In the genomic region with DNA sequence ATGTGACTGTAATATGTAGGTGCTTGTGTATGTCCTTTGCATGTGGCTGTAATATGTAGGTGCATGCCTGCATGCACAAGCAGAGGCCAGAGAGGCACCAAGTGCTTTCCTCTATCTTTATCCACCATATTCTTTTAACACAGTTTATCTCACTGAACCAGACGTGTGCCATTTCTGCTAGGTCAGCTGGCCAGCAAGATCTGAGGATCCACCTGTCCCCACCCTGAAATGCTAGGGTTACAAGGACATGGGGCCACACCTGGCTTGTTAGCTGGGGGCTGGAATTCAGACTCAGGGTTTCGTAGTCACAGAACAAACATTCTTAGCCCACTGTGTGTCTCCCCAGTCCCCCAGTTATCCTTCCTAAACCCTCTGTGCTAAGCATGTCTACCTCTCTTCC, we compare ENCODE assay signal across 17 mouse cellular contexts. TPM values are rescaled to one million over a fixed set of nuclear protein-coding genes. Genes with fewer than 3 reads are reported as not detected.
DNase-seq lines count a peak whose midpoint lies in the region; ATAC-seq and TF ChIP-seq lines count a peak whose summit lies in the region.
"Had no signal": no experiment of that assay in that cellular context is flagged by ENCODE, and none has a peak within 500 bp of the region (broad histone marks: within the 10 kb centered on the region; RNA-seq: fewer than 3 reads in every experiment).

No protein-coding gene starts in this region.

- no peak overlapping the region for H3K4me3 ChIP-seq in hindbrain, embryonic 12.5 days
- no peak overlapping the region for H3K4me3 ChIP-seq in hindbrain, embryonic 11.5 days (ENCODE audit: low read depth, low read length)
- peak overlapping the region; percentile 37; the same call in 1 of the 2 replicates for H3K4me3 ChIP-seq in G1E (ENCODE audit: low read depth, low read length)
- H3K4me3 ChIP-seq in erythroblast, embryonic 14.5 days (replicated peaks): peak overlapping the region; percentile 51
- H3K4me3 ChIP-seq: gastrocnemius, adult 2 months; limb, embryonic 13.5 days had no signal

- no peak for TF ChIP-seq CTCF in G1E (IDR thresholded peaks at IDR 0.05; ENCODE audit: low read depth, low read length)

- ATAC-seq in hindbrain, embryonic 12.5 days (ENCODE audit: low FRiP score): no peak
- no peak for ATAC-seq in hindbrain, embryonic 11.5 days (ENCODE audit: low FRiP score)
- ATAC-seq in G1E (ENCODE audit: extremely low read depth, insufficient number of reproducible peaks, low FRiP score, poor library complexity, severe bottlenecking): peak; percentile 86
- ATAC-seq in megakaryocyte-erythroid progenitor cell, adult 5-6 weeks (replicated peaks; ENCODE audit: low FRiP score, low TSS enrichment, poor library complexity, severe bottlenecking): peak; percentile 76
- ATAC-seq: midbrain, embryonic 16.5 days had no signal

- no peaks in the 10 kb centered on the region for H3K27me3 ChIP-seq in hindbrain, embryonic 12.5 days
- no peaks in the 10 kb centered on the region for H3K27me3 ChIP-seq in hindbrain, embryonic 11.5 days (ENCODE audit: control insufficient read depth, insufficient read depth, low read length)
- peaks cover 4% of the 10 kb centered on the region; the same call in 1 of the 2 replicates for H3K27me3 ChIP-seq in G1E (ENCODE audit: insufficient read depth, low read length)
- H3K27me3 ChIP-seq in erythroblast, embryonic 14.5 days (ENCODE audit: control insufficient read depth): no peaks in the 10 kb centered on the region
- H3K27me3 ChIP-seq: limb, embryonic 13.5 days had no signal

- 0 out of 2 replicates have a peak overlapping the region, but pooled peaks have one; percentile 1 for H3K27ac ChIP-seq in hindbrain, embryonic 12.5 days
- no peak overlapping the region for H3K27ac ChIP-seq in hindbrain, embryonic 11.5 days (ENCODE audit: low read depth, low read length)
- H3K27ac ChIP-seq: gastrocnemius, adult 2 months; limb, embryonic 13.5 days had no signal

- no peaks in the 10 kb centered on the region for H3K9me3 ChIP-seq in hindbrain, embryonic 12.5 days (replicated peaks)
- no peaks in the 10 kb centered on the region for H3K9me3 ChIP-seq in hindbrain, embryonic 11.5 days (ENCODE audit: control insufficient read depth, low read length)
- no peaks in the 10 kb centered on the region for H3K9me3 ChIP-seq in G1E (replicated peaks)
- no peaks in the 10 kb centered on the region for H3K9me3 ChIP-seq in erythroblast, embryonic 14.5 days (ENCODE audit: control insufficient read depth, low read length)
- H3K9me3 ChIP-seq: limb, embryonic 13.5 days had no signal

- no peak overlapping the region for H3K4me2 ChIP-seq in hindbrain, embryonic 12.5 days (replicated peaks)
- no peak overlapping the region for H3K4me2 ChIP-seq in hindbrain, embryonic 11.5 days (replicated peaks; ENCODE audit: low read depth, low read length)
- H3K4me2 ChIP-seq: limb, embryonic 13.5 days had no signal

- DNase-seq in hindbrain, embryonic 11.5 days (ENCODE audit: low spot score): no peak
- DNase-seq in G1E (ENCODE audit: low spot score): peak; percentile 24
- DNase-seq in kidney, postnatal 36 days: no peak
- no peak for DNase-seq in adrenal gland, postnatal 10 days
- no peak for DNase-seq in cerebellum, adult 8-10 months
- DNase-seq: adrenal gland, postnatal 14 days; cerebellum, adult 9-10 months; gastrocnemius, adult 2 months; heart, postnatal 10 days; kidney, adult 8-10 months had no signal

- H3K4me1 ChIP-seq in hindbrain, embryonic 12.5 days: peaks cover 5% of the 10 kb centered on the region; the same call in 1 of the 2 replicates
- H3K4me1 ChIP-seq in hindbrain, embryonic 11.5 days (replicated peaks; ENCODE audit: control insufficient read depth, insufficient read depth, low read length): no peaks in the 10 kb centered on the region
- H3K4me1 ChIP-seq in G1E (ENCODE audit: insufficient read depth, low read depth, low read length): peaks cover 80% of the 10 kb centered on the region
- H3K4me1 ChIP-seq in erythroblast, embryonic 14.5 days (ENCODE audit: control insufficient read depth): peaks cover 94% of the 10 kb centered on the region

- 83% methylated on average over 2 of the region's 2 CpGs for WGBS in hindbrain, embryonic 12.5 days
- WGBS in hindbrain, embryonic 11.5 days: 75% methylated on average over 2 of the region's 2 CpGs

- no peak overlapping the region for H3K9ac ChIP-seq in hindbrain, embryonic 12.5 days
- H3K9ac ChIP-seq in hindbrain, embryonic 11.5 days (ENCODE audit: low read depth, low read length): no peak overlapping the region
- H3K9ac ChIP-seq: limb, embryonic 13.5 days had no signal

- H3K36me3 ChIP-seq in hindbrain, embryonic 12.5 days: no peaks in the 10 kb centered on the region
- no peaks in the 10 kb centered on the region for H3K36me3 ChIP-seq in hindbrain, embryonic 11.5 days (ENCODE audit: control insufficient read depth, insufficient read depth, low read length)
- H3K36me3 ChIP-seq in G1E (replicated peaks): no peaks in the 10 kb centered on the region
- peaks cover 7% of the 10 kb centered on the region; the same call in 1 of the 2 replicates for H3K36me3 ChIP-seq in erythroblast, embryonic 14.5 days (ENCODE audit: control insufficient read depth)
- H3K36me3 ChIP-seq: limb, embryonic 13.5 days had no signal

RNA-seq across cellular contexts. Expression of gene Ctss, which starts 7.3 kb away (rescaled TPM):
- polyA plus RNA-seq in hindbrain, embryonic 12.5 days (2016; fragmentation: Nextera tagmentation; extraction: Ambion mirVana): 9.3 and 12.0 TPM in 2 replicates
- polyA plus RNA-seq in hindbrain, embryonic 11.5 days (2014; fragmentation: Nextera tagmentation; extraction: Ambion mirVana): 11.3 and 12.3 TPM in 2 replicates
- total RNA-seq in G1E (2014; fragmentation: Nextera tagmentation) (not detected in 2 replicates), G1E (2017) (0.41 and 0.66 TPM in 2 replicates)
- not detected in 2 replicates for polyA plus RNA-seq in G1E (2012)
- 0.04 and 0.07 TPM in 2 replicates for polyA plus RNA-seq in erythroblast, embryonic 14.5 days (2012)
- total RNA-seq in megakaryocyte-erythroid progenitor cell, adult 5-6 weeks (2014; fragmentation: Nextera tagmentation): 0.28 TPM in 1 of 2 replicates, not detected in the other
- 3.4 and 11.4 TPM in 2 replicates for total RNA-seq in megakaryocyte-erythroid progenitor cell, adult 5-6 weeks (2017)
- 10 to 100 TPM; 18.8 to 23.5 TPM for total RNA-seq in adrenal gland, postnatal 10 days (2021)

RNA-seq across cellular contexts. Expression of gene Ctsk, which starts 20.3 kb away (rescaled TPM):
- polyA plus RNA-seq in hindbrain, embryonic 12.5 days (2016; fragmentation: Nextera tagmentation; extraction: Ambion mirVana): 18.3 and 20.2 TPM in 2 replicates
- polyA plus RNA-seq in hindbrain, embryonic 11.5 days (2014; fragmentation: Nextera tagmentation; extraction: Ambion mirVana): 10.3 and 10.9 TPM in 2 replicates
- total RNA-seq in G1E (2014; fragmentation: Nextera tagmentation) (not detected in 2 replicates), G1E (2017) (0.16 and 0.17 TPM in 2 replicates)
- not detected in 2 replicates for polyA plus RNA-seq in G1E (2012)
- polyA plus RNA-seq in erythroblast, embryonic 14.5 days (2012): not detected in 2 replicates
- not detected in 2 replicates for total RNA-seq in megakaryocyte-erythroid progenitor cell, adult 5-6 weeks (2014; fragmentation: Nextera tagmentation)
- total RNA-seq in megakaryocyte-erythroid progenitor cell, adult 5-6 weeks (2017): not detected in 2 replicates
- 10 to 100 TPM; 15.1 to 58.9 TPM for total RNA-seq in adrenal gland, postnatal 10 days (2021)

RNA-seq across cellular contexts. Expression of gene Hormad1, which starts 40.2 kb away (rescaled TPM):
- polyA plus RNA-seq in hindbrain, embryonic 12.5 days (2016; fragmentation: Nextera tagmentation; extraction: Ambion mirVana): not detected in 2 replicates
- polyA plus RNA-seq in hindbrain, embryonic 11.5 days (2014; fragmentation: Nextera tagmentation; extraction: Ambion mirVana): not detected in 2 replicates
- total RNA-seq in G1E (2014; fragmentation: Nextera tagmentation) (not detected in 2 replicates), G1E (2017) (0.11 TPM in 1 of 2 replicates, not detected in the other)
- not detected in 2 replicates for polyA plus RNA-seq in G1E (2012)
- polyA plus RNA-seq in erythroblast, embryonic 14.5 days (2012): not detected in 2 replicates
- total RNA-seq in megakaryocyte-erythroid progenitor cell, adult 5-6 weeks (2014; fragmentation: Nextera tagmentation): not detected in 2 replicates
- not detected in 2 replicates for total RNA-seq in megakaryocyte-erythroid progenitor cell, adult 5-6 weeks (2017)
- not detected for total RNA-seq in adrenal gland, postnatal 10 days (2021)
- total RNA-seq: adrenal gland, postnatal 14 days; gastrocnemius, adult 2 months; heart, postnatal 10 days; layer of hippocampus, postnatal 25 days had no signal
- polyA plus RNA-seq: limb, embryonic 13.5 days; midbrain, embryonic 16.5 days; neural tube, embryonic 14.5 days had no signal

Comparison
In these comparisons a context has a peak if more than half of its experiments do, and no peak if none do; other contexts are left out.
1. ATAC-seq: peak in G1E (single experiment) and megakaryocyte-erythroid progenitor cell, adult 5-6 weeks (single experiment); none in hindbrain, embryonic 12.5 days (single experiment) and hindbrain, embryonic 11.5 days (single experiment).
2. H3K4me3 ChIP-seq: peak in G1E (single experiment) and erythroblast, embryonic 14.5 days (single experiment); none in hindbrain, embryonic 12.5 days (single experiment) and hindbrain, embryonic 11.5 days (single experiment).
3. RNA of gene Ctsk, which starts 20.3 kb away (polyA plus RNA-seq): 18.3 to 20.2 TPM in hindbrain, embryonic 12.5 days and 10.3 to 10.9 TPM in hindbrain, embryonic 11.5 days; not detected in G1E and not detected in erythroblast, embryonic 14.5 days; every median in the first group is over 10 times any median in the second.